Mouse (Mus musculus): ENCODE measurements around the gene Lrrc75b.

DNA sequence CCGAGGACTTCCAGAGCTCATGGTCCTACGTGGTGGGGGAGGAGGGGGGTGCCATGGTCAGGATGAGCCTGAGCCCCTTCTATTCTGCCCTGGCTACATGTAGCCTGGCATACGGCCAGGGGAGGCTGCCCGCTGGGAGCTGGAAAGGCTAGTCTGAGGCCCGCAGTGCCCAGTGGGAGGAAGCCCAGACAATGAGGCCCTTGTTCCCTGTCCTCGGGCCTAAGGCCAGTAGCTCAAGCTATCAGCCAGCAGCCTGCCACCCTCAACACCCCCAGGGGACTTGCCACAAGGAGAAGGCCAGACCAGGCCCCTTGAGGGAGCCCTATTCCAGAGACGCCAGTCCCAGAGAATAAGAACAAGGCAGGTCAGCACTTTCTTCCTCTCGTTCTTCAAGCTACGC is 4.1 kb downstream of the Lrrc75b start:
- no peak for TF ChIP-seq CTCF (IDR thresholded peaks at IDR 0.05; ENCODE audit: low read depth, low read length)
- TF ChIP-seq EP300 (IDR thresholded peaks at IDR 0.05; ENCODE audit: insufficient read depth, low read depth, low read length) = no peak

Data from ES-Bruce4 (cell line).